Mouse (Mus musculus): ENCODE measurements around the gene Gm9936. TPM values are rescaled to one million over a fixed set of nuclear protein-coding genes. Genes with fewer than 3 reads are reported as not detected.
"Not testable (repeated sequence)": the region's sequence is repeated elsewhere in the genome, so short reads cannot be mapped to it uniquely, and the experiment has no call there.

Gene Gm9936
- not detected for total RNA-seq (2021)

GRCm38 (mm10) chr5:114858582-114858981 lies at the start of gene Gm9936:
TSS of gene Gm9936 (minus strand) at chr5:114858682.
- DNase-seq: no peak

DNA sequence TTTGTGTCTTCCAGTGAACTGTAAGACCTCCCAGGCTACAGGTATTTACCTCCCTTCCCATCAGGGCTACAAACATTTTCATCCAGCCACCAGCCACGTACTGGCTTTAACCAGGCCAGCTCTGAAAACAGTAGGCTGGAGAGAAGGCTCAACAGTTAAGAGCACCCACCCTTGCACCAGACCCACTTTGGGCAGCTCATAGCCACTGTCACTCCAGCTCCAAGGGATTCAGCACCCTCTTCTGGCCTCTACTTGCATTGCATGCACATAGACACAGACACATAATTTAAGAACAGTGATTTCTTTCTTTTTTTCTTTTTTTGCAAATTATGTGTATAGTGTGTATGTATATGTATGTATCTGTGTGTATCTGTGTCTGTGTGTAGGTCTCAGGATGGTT lies 43.9 kb upstream of the Gm9936 start:
- peak; percentile 54 for DNase-seq

DNA sequence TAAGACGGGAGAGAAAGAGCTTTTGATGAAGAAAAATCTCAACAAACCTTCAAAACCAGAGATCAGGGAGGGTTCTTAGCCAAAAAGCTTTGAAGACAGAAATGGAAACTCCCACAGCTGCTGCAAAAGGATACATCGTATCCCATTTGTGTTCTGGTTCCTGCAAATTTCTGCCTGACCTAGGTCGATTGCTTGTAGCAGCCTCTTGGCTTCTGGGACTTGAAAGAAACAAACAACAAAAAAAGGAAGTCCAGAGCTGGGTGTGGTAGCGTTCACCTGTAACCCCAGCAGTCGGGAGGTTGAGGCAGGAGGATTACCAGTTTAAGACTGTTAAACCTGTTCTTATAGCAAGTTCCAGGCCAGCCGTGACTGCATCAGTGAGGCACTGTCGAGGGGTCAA lies 40.4 kb upstream of the Gm9936 start:
- no peak for DNase-seq

GRCm38 (mm10) chr5:114897374-114897793 lies 38.9 kb upstream of the Gm9936 start:
- DNase-seq: peak; percentile 41

GRCm38 (mm10) chr5:114896688-114897373 lies 38.3 kb upstream of the Gm9936 start, which contains the start of gene Oasl2:
TSS of gene Oasl2 (plus strand) at chr5:114896936.
- no peak for DNase-seq

DNA sequence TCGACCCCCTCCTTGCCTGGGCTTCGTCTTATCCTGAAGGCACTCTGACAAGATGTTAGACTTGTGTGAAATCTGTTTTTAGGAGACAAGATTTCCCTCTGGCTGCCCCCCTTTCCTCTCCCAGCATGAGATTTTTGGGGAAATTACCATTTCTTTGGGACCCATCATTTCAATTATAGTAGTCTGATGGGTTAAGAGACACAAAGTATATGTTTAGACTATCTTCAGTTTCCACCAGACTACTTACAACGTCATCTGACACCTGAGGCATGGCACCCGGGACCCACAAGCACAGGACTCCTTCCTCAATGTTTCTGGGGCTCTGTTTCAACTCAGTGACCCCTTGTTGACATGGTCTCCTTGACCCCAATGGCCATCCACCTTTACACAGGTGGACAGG lies 37.1 kb upstream of the Gm9936 start:
- DNase-seq: no peak

DNA sequence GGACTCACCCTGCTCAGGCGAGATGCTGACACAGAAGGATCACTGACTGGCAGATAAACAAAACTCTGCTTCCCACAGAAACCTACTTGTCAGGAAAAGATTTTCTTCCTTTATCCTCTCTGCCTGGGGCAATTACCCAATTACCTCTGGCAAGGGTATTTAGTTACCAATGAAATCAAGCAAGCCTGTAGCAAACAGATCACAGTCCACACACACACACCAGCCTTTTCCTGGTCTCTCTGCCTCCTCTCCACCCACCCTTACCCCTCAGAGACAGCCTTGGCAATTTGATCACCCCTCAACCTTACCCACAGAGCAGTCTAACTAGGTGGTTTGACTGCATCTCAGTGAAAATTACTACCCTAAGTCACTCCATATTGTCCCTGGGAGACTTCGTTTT lies 30.5 kb upstream of the Gm9936 start:
- no peak for DNase-seq

GRCm38 (mm10) chr5:114886801-114887200 lies 28.3 kb upstream of the Gm9936 start:
- no peak for DNase-seq

DNA sequence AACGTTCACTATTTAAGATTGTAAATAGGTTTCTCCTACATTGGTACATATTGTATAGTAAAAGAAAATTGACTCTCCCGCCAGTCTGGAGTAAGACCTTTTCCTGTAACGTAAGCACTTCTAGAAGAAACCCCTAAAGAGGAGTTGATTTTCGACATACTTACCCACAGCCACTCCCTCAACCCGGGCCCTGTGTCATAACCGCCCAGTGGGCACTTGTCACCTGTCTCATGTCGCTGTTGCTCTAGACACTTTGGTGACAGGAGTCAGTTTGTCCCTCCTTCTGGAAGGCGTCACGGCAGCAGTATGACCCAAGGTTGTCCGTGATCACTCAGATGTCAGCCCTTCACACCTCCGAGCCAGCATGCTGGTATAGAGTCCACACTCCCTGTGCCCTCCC lies 24.5 kb upstream of the Gm9936 start:
- no peak for DNase-seq

DNA sequence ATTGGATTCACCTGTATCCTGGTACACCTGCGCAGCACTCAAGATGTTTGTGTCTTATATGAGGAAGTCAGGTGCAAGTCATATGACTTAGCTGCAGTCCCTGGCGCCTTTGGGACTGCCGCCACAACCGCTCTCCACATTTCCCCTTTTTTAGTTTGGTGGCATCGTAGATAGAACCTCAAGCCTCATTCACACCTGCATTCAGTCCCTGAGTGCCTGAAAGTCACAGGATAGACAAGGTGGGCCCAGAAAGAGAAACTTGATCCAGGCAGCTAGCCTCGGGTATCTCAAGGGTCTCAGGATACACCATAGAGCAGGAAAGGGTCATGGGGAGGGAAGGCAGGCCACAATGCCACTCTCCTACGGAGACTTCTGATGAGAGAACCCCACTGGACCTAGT lies 23.8 kb upstream of the Gm9936 start:
- DNase-seq: not testable (repeated sequence)

DNA sequence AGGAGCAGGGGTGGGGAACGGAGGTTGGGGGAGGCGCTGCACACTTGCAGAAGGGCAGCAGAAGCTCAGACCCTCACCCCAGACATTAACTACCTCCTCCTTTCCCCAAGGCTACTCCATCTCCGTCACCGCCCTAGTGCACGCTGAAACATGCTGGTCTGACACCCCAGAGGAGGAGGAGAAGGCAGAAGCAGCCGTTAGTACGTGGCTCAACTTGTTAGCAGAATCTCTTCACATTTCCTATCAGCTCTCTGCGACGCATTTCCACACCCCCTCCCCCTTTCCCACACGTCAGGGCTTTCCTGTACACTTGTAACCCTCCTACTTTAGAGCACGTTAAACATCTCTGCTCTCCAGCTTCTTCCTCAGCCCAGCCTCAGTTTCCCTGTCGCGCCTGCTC lies 20.9 kb upstream of the Gm9936 start:
- DNase-seq: no peak

DNA sequence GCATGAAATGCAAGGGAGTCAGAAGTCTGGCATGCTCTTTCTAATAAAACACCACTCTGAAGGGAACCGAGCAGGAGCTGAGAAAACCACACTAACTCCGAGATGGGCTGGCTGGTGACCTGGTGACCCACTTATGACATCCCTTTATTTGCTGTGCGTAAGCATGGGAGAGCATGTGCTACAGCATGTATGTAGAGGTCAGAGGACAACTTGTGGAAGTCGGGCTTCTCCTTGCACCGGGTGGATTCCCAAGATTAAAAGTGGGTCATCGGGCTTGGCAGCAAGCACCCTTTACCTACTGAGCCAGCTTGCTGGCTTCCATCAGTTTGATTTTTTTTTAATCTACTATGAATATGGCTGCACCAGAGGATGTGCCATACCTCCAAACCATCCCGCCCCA lies 19.0 kb upstream of the Gm9936 start:
- no peak for DNase-seq

DNA sequence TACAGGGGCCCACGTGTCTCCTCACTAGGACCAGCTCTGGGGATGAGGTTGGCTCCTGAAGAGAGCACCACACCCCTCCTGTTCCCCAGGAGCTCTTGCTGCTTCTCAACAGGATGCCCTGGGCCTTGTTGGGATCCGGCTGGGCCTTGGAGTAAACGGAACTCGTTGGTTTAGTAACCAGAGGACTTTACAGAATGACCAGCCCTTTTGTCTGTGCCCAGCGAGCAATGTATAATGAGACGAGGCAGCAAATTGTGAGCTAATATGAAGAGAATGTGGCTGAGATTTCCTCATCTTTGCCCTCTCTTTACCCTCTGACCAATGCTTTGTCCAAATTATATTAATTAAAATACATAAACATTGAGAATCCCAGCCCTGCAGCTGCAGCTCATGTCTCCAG lies 17.8 kb upstream of the Gm9936 start:
- DNase-seq: no peak

DNA sequence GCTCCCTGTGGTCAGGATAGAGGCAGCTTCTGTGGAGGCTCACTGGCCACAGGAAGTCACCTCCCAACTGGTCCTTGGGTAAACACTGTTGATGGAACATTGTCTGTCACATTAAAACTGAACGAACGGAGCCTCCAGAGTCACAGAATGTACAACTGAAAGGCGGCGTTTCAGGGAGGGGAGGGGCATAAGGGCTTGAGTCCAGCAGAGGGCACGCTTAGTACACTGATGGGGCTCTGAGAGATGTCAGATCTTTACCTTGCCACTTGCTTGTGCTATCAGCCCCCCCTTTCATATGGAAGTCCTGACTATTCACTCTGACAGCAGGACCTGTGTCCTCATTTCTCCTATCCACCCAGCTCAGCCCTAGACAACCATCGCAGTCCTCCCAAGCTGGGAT lies 17.4 kb upstream of the Gm9936 start:
- peak; percentile 13 for DNase-seq

GRCm38 (mm10) chr5:114865279-114865678 lies 6.8 kb upstream of the Gm9936 start:
- DNase-seq: no peak

DNA sequence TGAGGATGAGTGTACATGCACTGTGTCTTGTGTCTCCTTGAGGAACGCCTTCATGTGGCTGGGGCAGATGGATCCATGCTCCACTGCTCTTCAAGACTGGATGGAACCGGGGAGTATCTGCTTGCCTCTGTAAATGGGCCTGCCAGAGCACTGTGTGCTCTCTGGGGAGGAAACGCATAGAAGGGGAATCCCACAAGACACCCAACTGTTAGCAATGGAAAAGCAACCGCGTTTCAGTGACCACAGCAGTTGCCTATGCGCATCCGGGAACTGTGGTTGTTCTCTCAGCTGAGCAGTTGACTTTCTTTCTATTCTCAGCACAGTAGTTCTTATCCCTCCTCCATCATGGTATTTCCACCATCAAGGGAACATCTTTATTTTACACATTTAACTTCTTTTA lies 6.3 kb upstream of the Gm9936 start:
- no peak for DNase-seq

- no peak for DNase-seq
These were observed 3.2 kb upstream of the Gm9936 start for GRCm38 (mm10) chr5:114861730-114862129.

DNA sequence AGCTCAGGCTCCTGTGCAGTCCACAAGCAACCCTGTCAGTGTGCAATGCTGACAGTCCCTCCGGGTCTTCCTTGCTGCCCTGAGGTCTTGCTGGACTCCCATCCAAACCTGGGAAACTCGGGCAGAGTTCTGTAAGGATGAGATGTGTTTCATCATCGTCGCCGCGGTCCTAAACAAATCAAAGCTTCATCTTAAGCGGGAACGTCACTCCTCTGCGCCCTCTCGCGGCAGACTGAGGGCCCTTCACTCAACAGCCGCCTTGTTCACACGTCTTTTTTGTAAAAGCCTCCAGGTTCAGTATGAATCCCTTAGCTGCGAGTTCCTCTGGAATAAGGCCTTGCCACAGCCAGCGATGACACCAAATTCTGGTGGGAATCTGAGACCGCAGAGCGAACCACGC lies 771 bp upstream of the Gm9936 start:
- peak; percentile 82 for DNase-seq

DNA sequence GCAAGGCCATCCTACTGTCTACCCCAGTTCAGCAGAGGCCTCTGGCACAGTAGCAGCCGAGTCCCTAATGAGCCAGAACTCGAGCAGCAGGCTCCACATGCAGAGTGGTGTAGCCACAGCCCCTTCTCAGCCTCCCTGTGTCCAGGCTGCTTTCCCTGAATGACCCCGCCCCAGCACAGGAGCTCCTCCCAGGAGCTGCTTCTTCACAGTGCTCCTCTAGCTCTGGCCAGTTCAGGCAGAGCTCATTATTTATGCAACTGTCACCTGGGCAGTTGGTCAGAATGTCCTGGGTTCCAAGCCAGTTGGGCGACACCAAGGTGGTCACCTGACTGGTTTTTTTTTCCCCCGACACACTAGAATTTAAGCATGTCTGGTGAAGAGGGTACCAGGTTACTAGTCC lies 5.1 kb downstream of the Gm9936 start, which contains the start of gene 4930519G04Rik:
Gene 4930519G04Rik, plus strand, starts transcription at position 301 of the 400 bp plus-strand sequence.
- not testable (repeated sequence) for DNase-seq

- DNase-seq: no peak
These were observed 6.8 kb downstream of the Gm9936 start for GRCm38 (mm10) chr5:114851565-114852236.

DNA sequence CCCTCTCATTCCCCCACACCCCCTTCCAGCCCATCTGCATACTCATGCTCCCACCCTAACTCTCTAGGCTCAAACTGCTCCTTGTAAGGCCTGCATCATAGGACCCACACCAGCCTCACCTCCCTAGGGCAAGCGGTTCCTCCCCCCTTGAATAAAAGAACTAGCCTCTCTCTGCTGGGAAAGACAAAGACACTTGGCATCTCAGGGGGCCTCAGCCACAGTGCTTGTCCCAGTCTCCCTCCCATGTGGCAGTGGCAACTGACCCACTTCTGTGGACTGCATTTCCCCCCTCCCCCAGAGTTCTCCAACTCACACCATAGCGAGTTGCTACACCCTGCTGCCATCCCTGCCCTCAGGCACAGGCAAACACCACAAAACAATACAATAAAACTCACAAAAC lies 14.1 kb downstream of the Gm9936 start:
- not testable (repeated sequence) for DNase-seq

DNA sequence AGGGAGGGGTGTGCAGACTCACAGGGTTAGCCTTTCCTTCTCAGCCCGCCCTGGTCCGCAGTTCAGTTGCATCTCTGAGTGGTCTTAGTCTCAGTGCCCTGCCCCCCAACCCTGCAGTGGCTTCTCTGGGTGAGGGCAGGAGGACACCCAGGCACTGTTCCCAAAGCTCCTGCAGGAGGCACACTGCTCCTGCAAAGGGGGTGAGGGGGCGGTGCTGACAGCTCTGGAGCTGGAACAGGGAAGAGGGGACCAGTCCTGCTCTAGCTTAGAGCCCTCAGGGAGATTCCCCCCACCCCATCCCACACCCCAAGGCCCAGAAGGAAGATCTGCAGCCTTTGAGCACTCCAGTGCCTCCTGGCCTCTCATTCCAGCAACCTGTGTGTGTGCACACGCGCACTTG lies 15.8 kb downstream of the Gm9936 start:
- DNase-seq: no peak

DNA sequence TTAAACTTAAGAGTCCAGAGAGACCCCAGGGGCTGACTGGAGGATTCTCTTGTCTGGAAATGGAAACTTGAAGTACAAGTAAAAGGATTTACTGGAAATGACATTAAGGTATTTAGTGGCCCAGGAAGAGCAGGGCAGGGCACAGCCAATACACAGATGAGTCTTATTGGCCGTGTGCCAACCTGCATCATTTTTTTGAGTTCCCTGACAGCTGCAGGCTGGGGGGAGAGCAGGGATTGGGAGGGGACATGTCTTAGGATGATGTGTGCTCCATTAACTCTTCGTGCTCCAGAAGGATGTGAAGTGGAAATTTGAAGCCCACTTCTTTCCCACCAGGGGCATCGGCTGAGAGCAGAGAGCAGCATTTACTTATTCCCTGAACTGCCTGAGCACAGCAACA lies 16.3 kb downstream of the Gm9936 start:
- not testable (repeated sequence) for DNase-seq

DNA sequence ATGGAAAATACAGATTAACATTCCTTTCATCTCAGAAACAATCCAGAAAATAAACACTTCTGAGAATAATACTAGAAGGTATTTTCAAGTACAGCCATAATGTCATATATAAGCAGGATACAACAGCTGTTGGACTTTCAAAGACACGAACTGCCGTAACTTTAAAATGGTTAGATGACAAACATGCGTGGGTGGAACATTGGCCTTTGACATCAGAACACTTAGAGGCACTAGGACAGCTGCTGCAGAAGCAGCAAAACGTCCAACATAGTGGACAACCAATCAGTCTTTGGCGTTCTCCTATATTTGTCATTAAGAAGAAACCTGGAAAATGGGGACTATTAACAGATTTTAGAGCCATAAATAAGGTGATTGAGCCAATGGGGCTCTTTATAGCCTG lies 18.0 kb downstream of the Gm9936 start:
- not testable (repeated sequence) for DNase-seq
